Mouse (Mus musculus): ENCODE results near the gene Armc7.
A peak's percentile ranks its signal among the peaks of the same experiment; 100 is the strongest.
"Not testable (repeated sequence)": the region's sequence is repeated elsewhere in the genome, so short reads cannot be mapped to it uniquely, and the experiment has no call there.

Armc7 gene

DNA sequence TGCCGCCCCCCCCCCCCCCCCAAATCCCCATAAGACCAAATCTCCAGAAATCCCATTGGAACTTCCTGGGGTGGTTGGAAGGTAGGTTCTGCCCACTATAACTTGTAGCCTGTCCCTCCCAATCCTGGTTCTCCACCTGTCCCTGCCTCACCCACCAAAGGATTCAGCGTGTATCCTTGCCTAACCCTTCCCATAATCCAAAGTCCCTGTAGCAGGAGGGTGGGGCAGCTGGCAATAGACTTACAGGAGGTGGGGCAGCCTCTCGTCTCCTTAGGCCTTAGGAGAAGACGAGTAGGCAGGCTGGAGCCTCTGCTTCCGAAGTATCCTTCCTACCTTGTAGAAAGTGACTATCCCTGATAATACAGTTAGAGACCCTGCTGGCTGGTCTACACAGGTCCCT, 19.3 kb upstream of the Armc7 start:
- DNase-seq: no peak

DNA sequence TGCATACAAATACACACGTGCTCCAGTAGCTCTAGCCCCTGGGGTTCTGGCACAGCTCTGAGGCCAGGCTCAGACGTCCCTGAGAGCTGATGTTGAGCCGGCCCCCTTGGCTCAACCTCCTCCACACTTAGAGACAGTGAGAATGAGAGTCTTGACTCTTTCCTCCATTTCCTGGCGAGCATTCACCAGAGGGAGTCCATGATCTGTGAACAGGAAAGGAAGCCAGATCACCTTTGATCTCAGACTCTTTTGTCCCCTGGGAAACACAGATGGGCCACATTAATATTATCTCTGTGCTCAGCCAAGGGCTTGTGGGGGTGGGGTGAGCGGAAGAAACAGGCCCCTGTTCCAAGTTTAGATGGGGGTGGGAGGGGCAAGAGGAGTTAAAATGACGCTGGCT, 18.1 kb upstream of the Armc7 start:
- no peak for DNase-seq

DNA sequence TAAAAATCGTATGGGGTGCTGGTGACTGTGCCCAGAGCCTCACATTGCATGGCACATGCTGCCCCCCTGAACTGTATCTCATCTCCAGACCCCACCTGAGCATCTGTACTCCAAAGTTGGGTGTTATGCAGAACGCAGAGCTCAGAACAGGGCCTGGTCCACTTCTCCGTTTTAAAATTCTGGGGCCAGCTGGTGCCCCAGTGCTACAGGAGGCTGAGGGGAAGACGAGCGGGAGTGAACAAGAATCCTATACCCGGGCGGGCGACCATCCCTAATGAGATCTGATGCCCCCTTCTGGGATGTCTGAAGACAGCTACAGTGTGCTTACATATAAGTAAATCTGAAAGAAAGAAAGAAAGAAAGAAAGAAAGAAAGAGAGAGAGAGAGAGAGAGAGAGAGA, 14.5 kb upstream of the Armc7 start:
- no peak for DNase-seq

- no peak for DNase-seq
Observed at GRCm38 (mm10) chr11:115461846-115462242, 13.6 kb upstream of the Armc7 start.

- peak in 1 of 2 experiments; percentile 57 for DNase-seq
Observed at GRCm38 (mm10) chr11:115462243-115462891, 13.1 kb upstream of the Armc7 start, which contains the start of gene Slc16a5. Gene Slc16a5 (plus strand): TSS chr11:115462474.

DNA sequence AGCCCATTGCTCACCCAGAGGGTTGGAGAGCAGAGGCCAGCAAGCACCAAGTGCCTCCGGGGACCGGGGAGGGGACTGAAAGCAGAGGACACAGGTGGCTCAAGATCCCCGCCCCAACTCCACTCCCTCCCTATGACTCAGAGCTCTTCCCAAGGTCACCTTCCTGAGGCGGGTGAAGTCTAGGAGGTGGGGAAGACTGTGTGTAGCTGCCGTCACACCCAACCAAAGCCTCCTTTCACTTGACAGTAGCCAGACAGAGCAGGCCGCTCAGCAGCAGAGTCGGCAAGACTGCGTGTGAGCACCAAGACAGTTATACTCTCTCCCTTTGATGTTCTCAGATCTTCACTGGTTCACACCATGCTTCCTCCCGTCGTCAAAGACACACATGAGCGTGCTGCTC, 12.1 kb upstream of the Armc7 start:
- DNase-seq: no peak

DNA sequence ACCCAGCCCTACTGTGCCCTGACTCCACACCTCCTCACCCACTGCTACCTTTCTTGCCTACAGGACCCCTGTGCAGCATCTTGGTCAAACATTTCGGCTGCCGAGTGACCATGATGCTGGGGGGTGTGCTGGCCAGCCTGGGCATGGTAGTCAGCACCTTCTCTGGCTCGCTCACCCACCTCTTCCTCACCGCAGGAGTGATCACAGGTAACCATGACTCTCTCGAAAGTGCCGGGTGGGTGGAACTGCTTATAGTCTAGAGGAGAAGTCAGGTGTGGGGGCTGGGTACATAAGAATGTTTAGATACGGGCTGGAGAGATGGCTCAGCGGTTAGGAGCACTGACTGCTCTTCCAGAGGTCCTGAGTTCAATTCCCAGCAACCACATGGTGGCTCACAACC, 10.6 kb upstream of the Armc7 start:
- DNase-seq: no peak

DNA sequence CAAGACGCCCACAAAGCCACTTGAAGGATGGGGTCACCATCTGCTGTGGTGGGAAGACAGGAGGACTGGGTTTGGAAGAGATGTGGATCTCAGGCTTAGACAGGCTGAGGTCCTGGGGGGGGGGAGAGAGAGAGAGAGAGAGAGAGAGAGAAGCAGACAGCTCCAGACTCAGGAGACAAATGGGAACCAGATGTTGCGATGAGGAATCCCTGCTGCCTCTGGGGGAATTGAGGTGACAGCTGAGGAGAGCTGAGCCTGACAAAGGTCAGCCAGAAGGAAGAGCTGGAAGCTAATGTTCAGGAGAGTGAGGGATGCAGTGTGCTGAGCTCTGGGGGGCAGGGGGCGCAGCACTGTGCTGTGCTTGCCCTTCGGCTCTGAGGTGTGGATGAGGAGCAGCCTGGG, 8.2 kb upstream of the Armc7 start:
- no peak for DNase-seq

DNA sequence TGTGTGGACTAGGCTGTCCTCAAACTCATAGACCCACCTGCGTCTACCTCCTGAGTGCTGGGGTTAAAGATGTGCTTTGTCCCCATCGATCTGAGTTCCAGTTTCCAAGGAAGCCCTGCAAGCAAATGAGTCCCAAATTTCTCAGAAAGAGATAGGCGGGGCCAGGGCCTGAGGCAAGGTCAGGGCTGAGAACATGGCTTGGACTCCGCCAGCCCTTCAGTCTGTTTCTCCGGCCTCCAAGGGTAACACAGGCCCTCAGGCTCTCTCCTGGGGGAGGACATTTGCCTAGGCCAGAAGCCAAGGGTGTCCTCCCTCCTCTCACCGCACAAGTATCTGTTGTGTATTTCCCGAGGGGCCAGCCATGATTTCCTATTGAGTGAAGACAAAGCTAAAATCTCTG, 3.3 kb upstream of the Armc7 start:
- no peak for DNase-seq

- DNase-seq: peak; percentile 90 to 94
Observed at GRCm38 (mm10) chr11:115473626-115474275, 1.7 kb upstream of the Armc7 start.

DNA sequence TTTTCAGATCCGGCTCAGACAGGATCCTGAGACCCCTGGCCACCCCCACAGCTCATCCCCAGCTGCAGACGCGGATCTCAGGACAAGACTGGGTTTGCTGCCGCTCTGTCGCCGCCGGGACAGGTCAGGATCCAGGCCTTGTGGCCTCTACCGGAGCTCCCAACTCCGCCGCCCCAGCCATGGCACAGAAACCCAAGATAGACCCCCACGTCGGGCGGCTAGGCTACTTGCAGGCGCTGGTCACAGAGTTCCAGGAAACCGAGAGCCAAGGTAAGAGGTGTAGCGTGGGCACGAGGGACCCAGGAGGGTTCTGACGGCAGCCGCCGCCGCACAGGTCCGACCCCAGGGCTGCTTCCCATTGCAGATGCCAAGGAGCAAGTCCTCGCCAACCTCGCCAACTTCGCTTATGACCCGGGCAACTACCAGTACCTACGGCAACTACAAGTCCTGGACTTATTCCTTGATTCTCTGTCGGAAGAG, 331 bp downstream of the Armc7 start:
- DNase-seq: no peak

- DNase-seq: not testable (repeated sequence)
Observed at GRCm38 (mm10) chr11:115476630-115477029, 1.2 kb downstream of the Armc7 start.

DNA sequence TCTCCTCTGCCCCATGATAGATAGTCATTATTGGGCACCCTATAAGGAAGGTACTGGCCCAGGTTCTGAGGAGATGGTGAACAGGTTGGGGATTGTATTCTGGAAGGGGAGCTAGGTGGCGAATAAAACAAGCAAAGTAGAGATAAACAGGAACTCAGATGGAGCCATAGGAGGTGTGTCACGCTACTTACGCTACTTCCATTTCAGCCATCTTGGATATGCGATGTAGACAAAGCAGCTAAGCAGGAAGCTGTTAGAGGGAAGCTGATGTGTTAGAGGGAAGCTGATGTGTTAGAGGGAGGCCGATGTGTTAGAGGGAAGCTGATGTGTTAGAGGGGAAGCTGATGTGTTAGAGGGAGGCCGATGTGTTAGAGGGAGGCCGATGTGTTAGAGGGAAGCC, 1.9 kb downstream of the Armc7 start:
- not testable (repeated sequence) for DNase-seq

- DNase-seq: no peak
Observed at GRCm38 (mm10) chr11:115478296-115478938, 3.0 kb downstream of the Armc7 start.

- no peak for DNase-seq
Observed at GRCm38 (mm10) chr11:115481553-115482259, 6.2 kb downstream of the Armc7 start.

DNA sequence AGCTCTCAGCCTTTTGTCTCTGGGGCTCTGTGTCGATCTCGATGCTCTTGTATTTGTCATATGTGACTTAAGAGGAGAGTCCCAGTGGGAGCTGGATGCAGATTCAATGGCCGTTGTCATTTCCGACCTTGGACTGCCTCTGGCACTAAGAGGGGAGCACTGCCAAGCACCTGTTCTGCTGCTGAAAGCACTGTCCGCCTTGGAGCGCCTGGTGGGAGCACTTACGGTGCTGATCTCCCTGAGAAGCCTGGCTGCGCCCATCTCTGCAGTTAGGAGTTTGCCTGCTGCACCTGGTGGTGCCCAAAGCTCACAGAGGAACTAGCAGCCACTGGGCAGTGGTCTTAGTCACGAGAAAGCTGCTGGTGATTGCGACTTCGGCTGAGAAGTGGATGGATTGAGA, 7.8 kb downstream of the Armc7 start:
- no peak for DNase-seq

DNA sequence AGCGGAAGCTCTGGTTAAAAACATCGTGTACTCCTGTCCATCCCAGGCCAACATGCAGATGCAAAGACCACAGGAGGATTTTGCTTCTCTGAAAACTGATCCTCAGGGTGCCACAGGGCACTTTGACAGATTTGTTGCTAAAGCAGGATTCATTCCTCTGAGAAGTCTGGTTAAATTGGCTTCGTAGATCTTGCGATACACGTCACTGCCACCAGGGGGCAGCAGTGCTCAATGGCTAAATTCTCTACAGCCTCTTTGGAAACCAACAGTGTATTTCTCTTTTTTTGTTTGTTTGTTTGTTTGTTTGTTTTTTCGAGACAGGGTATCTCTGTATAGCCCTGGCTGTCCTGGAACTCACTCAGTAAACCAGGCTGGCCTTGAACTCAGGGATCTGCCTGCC, 8.3 kb downstream of the Armc7 start:
- DNase-seq: peak; percentile 67 to 80

DNA sequence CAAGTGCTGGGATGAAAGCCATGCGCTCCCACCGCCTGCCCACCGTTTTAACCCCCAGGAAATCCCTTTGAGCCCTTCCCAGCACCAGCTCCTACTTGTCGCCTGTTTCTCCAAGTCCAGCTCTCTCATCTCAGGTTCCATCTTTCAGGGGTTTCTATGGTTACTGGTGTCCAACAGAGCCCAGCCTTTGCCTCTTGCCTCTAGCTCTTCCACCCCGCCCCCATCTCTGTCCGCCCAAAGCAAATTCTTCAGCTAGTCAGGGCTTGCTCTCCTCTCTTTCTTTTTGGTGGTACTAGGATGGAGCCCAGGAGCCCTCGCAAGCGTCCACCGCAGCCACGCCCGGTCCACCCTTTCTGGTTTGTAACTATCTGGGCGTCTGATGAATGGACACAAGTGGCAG, 9.7 kb downstream of the Armc7 start:
- no peak for DNase-seq

DNA sequence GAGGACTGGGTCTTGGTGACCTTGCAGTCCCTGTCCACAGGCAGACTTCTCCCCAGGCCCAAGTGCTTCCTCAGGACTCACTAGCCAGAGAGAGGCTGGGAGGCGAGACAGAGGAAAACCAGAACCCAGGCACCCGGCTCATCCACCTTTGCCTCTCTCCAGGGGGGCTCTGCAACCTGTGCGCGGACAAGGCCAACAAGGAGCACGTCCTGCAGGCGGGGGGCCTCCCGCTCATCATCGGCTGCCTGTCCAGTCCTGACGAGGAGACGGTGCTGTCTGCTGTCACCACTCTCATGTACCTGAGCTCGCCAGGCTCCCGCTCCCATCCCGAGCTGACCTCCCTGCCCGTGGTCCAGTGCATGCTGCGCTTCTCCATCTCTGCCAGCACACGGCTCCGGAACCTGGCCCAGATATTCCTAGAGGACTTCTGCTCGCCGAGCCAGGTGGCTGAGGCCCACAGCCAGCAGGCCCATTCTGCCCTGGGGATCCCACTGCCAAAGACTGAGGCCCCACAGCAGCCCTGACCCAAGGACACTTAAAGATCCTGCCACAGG, 13.2 kb downstream of the Armc7 start:
- no peak for DNase-seq

- DNase-seq: peak in 1 of 2 experiments; percentile 14
Observed at GRCm38 (mm10) chr11:115490441-115491355, 15.2 kb downstream of the Armc7 start.

GRCm38 (mm10) chr11:115491356-115492083, 16.1 kb downstream of the Armc7 start, which contains the start of gene Nt5c:
Gene Nt5c (minus strand): TSS chr11:115491862.
- peak; percentile 87 to 89 for DNase-seq
